Mouse (Mus musculus): ENCODE data around the gene Itpr1. TPM values are rescaled to one million over a fixed set of nuclear protein-coding genes. Genes with fewer than 3 reads are reported as not detected.
A peak's percentile ranks its signal among the peaks of the same experiment; 100 is the strongest.

Itpr1 gene
- polyA plus RNA-seq, 1 experiment from 2014 or later, result 3.3 TPM

GRCm38 (mm10) chr6:108436608-108437007, 223.7 kb downstream of the Itpr1 start:
- 54% methylated on average over 5 of the region's 5 CpGs for WGBS
- peaks cover 13% of the 10 kb centered on the region for H3K4me1 ChIP-seq
- H3K4me2 ChIP-seq, result no peak overlapping the region
- H3K27ac ChIP-seq (replicated peaks), result 0 out of 2 replicates have a peak overlapping the region, but pooled peaks have one; percentile 56
- no peak overlapping the region for H3K9ac ChIP-seq (replicated peaks)
- no peaks in the 10 kb centered on the region for H3K9me3 ChIP-seq (replicated peaks)
- H3K4me3 ChIP-seq (replicated peaks), result no peak overlapping the region
- ATAC-seq (ENCODE audit: low FRiP score), result no peak
- H3K27me3 ChIP-seq (replicated peaks), result no peaks in the 10 kb centered on the region
- H3K36me3 ChIP-seq, result no peaks in the 10 kb centered on the region

- Histone ChIP-seq H3K4me2 (no peak overlapping the region), H3K4me3 (replicated peaks) (no peak overlapping the region), H3K27ac (replicated peaks) (no peak overlapping the region), H3K36me3 (no peaks in the 10 kb centered on the region), H3K9ac (replicated peaks) (no peak overlapping the region), H3K9me3 (replicated peaks) (no peaks in the 10 kb centered on the region), H3K4me1 (peaks cover 2% of the 10 kb centered on the region), H3K27me3 (replicated peaks) (no peaks in the 10 kb centered on the region)
- WGBS, result 100% methylated on average over 2 of the region's 2 CpGs
- no peak for ATAC-seq (ENCODE audit: low FRiP score)
These were observed 228.4 kb downstream of the Itpr1 start for GRCm38 (mm10) chr6:108441290-108441689.

DNA sequence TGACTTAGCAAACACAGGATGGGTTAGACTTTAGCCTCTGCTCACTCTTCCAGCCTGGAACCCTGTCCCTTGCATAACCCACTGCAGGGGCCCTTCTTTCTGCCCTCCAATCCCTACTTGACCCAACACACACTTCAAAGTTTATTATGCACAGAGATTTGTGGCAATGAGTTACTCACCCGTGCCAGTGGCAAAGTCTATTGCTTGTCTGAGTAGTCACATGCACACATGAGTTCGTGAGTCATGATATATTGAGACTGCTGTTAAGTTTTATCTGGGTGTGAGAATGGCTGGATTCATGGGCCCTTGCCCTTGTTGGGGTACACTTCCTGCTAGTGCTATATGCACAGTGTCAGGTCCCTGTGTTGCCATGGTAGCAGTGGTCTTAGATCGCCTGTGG, 229.4 kb downstream of the Itpr1 start:
- Histone ChIP-seq H3K4me1 (no peaks in the 10 kb centered on the region; the same call in 1 of the 2 replicates), H3K36me3 (no peaks in the 10 kb centered on the region), H3K9ac (replicated peaks) (no peak overlapping the region), H3K27me3 (replicated peaks) (no peaks in the 10 kb centered on the region), H3K4me2 (no peak overlapping the region), H3K4me3 (replicated peaks) (no peak overlapping the region), H3K9me3 (replicated peaks) (no peaks in the 10 kb centered on the region), H3K27ac (replicated peaks) (no peak overlapping the region)
- no peak for ATAC-seq (ENCODE audit: low FRiP score)
- 83% methylated on average over 3 of the region's 3 CpGs for WGBS

DNA sequence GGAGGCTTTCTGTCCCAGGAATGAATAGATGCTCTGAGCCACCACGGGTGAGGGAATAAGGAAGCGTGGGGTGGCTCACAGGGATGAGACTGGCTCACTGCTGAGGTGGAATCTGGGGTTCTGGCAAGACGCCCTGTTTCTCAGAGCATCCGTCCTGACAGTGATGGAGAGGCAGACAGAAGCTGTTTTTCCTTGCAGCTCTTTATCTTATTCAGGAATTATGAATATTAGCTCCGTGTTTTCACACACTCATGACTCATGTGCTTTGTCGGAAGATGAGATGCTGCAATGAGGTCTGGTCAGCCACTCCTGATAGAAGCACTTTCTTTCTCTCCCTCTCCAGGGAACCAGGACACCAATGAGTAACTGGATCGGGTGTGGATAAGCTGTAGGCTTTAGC, 231.5 kb downstream of the Itpr1 start:
- Histone ChIP-seq H3K9ac (replicated peaks) (no peak overlapping the region), H3K4me1 (no peaks in the 10 kb centered on the region; the same call in 1 of the 2 replicates), H3K36me3 (no peaks in the 10 kb centered on the region), H3K4me3 (replicated peaks) (no peak overlapping the region), H3K27me3 (replicated peaks) (no peaks in the 10 kb centered on the region), H3K27ac (replicated peaks) (no peak overlapping the region), H3K4me2 (no peak overlapping the region), H3K9me3 (replicated peaks) (no peaks in the 10 kb centered on the region)
- ATAC-seq (ENCODE audit: low FRiP score), result no peak
- WGBS, result 74% methylated on average over 7 of the region's 7 CpGs

GRCm38 (mm10) chr6:108445006-108445405, 232.1 kb downstream of the Itpr1 start:
- Histone ChIP-seq H3K4me3 (replicated peaks) (no peak overlapping the region), H3K27ac (replicated peaks) (no peak overlapping the region), H3K9me3 (replicated peaks) (no peaks in the 10 kb centered on the region), H3K4me2 (no peak overlapping the region), H3K4me1 (no peaks in the 10 kb centered on the region; the same call in 1 of the 2 replicates), H3K36me3 (no peaks in the 10 kb centered on the region), H3K27me3 (replicated peaks) (no peaks in the 10 kb centered on the region), H3K9ac (replicated peaks) (no peak overlapping the region)
- WGBS, result 89% methylated on average over 7 of the region's 7 CpGs
- no peak for ATAC-seq (ENCODE audit: low FRiP score)

DNA sequence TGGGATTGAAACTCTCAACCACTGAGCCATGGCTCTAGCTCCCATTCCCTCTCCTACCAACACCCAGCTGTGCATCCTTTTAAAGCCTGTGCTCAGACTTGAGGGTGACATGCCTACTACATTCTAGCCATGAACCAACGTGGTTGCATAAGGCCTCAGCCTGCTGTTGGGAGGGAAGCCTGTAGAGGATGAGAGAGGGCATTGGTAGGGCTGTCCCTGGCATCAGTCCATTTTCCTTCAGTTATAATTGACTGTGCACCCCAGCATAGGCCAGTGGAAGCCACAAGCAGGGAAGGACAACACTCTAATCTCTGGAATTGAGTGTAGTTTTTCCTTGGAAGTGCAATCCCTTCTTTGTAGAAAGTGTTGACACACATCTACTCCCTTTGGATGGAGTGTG, 233.9 kb downstream of the Itpr1 start:
- Histone ChIP-seq H3K36me3 (no peaks in the 10 kb centered on the region), H3K27ac (replicated peaks) (no peak overlapping the region), H3K9me3 (replicated peaks) (no peaks in the 10 kb centered on the region), H3K4me2 (no peak overlapping the region), H3K4me1 (no peaks in the 10 kb centered on the region; the same call in 1 of the 2 replicates), H3K9ac (replicated peaks) (no peak overlapping the region), H3K27me3 (replicated peaks) (no peaks in the 10 kb centered on the region), H3K4me3 (replicated peaks) (no peak overlapping the region)
- WGBS, result 87% methylated on average over 1 of the region's 1 CpGs
- ATAC-seq (ENCODE audit: low FRiP score), result no peak

DNA sequence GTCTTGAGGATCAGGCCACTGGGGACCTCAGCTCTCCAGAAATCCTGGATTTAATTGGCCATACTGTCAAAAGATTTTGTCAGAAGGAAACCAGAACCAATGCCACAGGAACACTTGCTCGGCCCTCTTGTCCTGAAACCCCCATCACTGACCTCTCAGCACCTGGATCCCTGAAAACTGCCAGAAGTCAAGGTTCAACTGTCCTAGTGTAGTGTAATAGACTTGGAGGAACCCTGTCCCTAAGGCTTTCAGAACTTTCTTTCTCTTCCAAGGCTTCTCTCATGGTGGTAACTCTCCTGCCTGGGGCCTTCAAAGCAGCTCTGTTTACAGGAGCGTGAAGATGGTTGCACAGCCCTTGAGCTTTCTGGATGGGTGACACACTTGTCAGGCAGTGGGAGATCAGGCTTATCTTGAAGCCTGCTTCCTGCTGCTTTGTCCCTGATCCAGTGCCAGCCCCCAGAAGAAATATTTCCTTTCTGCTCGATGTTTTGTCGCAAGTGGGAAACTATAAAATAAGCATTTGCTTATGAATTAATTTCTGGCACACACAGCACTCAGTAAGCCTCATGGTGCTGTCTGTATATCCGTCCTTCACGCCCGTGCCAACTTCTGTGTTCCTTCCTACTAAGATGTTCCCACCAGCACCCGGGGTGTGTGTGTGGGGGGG, 234.4 kb downstream of the Itpr1 start:
- no peak for ATAC-seq (ENCODE audit: low FRiP score)
- 81% methylated on average over 8 of the region's 8 CpGs for WGBS
- H3K27me3 ChIP-seq (replicated peaks), result no peaks in the 10 kb centered on the region
- no peaks in the 10 kb centered on the region for H3K9me3 ChIP-seq (replicated peaks)
- no peak overlapping the region for H3K4me3 ChIP-seq (replicated peaks)
- no peak overlapping the region for H3K27ac ChIP-seq (replicated peaks)
- no peak overlapping the region for H3K9ac ChIP-seq (replicated peaks)
- no peaks in the 10 kb centered on the region; the same call in 1 of the 2 replicates for H3K4me1 ChIP-seq
- no peaks in the 10 kb centered on the region for H3K36me3 ChIP-seq
- H3K4me2 ChIP-seq, result no peak overlapping the region

DNA sequence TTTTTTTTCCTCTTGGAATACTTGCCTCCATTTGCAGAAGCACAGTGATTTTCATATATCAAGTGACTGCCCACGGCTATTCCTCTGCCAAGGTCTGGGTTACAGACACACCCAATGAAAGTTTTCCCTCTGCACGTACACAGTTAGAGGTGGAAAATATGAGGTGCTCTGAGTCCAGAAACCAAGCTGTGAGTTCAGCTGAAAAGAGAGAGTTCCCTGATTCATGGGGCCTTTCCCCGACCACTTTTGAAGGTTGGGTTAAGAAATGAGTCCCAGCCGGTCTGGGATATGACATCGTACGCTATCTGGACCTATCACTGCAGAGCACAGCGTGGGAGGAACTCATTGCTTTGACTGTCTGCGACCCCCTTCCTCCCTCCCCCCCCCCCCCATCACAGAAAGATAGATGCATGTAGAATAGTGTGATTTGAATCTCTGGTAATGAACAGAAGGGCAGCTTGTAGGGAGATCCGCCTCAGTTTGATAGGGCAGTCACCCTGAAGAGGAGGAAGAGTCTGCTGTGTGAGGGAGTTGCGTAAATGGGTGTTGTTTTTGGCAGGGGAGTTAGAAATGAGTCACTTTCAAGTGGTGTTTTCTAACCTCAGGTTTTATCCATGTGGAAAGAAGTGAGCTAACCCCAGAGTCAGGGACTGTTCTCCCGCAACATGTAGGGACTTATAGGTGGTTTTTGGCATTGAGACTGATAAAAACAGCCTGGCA, 235.3 kb downstream of the Itpr1 start:
- Histone ChIP-seq H3K27ac (replicated peaks) (no peak overlapping the region), H3K4me3 (replicated peaks) (no peak overlapping the region), H3K36me3 (no peaks in the 10 kb centered on the region), H3K9ac (replicated peaks) (no peak overlapping the region), H3K4me1 (no peaks in the 10 kb centered on the region; the same call in 1 of the 2 replicates), H3K27me3 (replicated peaks) (no peaks in the 10 kb centered on the region), H3K9me3 (replicated peaks) (no peaks in the 10 kb centered on the region), H3K4me2 (no peak overlapping the region)
- 75% methylated on average over 11 of the region's 11 CpGs for WGBS
- ATAC-seq (ENCODE audit: low FRiP score), result no peak

DNA sequence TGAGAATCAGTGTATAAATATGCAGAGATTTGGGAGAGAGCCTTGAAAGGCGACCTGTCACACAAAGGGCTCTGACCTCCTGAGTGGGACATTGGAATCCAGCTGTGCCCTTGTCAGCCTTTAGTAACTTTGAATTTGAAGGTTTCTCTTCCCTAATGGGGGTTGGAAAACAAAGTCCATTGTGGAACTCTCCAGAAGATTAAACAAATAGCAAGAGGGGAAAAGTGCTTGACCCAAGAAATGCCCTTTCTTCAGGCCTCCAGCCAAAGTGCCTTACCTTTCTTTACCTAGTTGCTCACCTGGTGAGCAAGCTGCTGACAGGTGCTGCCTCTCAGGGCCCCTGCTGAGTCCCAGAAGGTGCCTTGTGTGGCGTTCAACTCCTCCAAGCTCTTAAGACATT, 236.0 kb downstream of the Itpr1 start:
- H3K4me1 ChIP-seq, result no peaks in the 10 kb centered on the region; the same call in 1 of the 2 replicates
- H3K27ac ChIP-seq (replicated peaks), result no peak overlapping the region
- no peaks in the 10 kb centered on the region for H3K27me3 ChIP-seq (replicated peaks)
- no peak overlapping the region for H3K4me3 ChIP-seq (replicated peaks)
- no peak for ATAC-seq (ENCODE audit: low FRiP score)
- H3K4me2 ChIP-seq, result no peak overlapping the region
- H3K9me3 ChIP-seq (replicated peaks), result no peaks in the 10 kb centered on the region
- H3K36me3 ChIP-seq, result no peaks in the 10 kb centered on the region
- no peak overlapping the region for H3K9ac ChIP-seq (replicated peaks)
- WGBS, result 65% methylated on average over 2 of the region's 2 CpGs

DNA sequence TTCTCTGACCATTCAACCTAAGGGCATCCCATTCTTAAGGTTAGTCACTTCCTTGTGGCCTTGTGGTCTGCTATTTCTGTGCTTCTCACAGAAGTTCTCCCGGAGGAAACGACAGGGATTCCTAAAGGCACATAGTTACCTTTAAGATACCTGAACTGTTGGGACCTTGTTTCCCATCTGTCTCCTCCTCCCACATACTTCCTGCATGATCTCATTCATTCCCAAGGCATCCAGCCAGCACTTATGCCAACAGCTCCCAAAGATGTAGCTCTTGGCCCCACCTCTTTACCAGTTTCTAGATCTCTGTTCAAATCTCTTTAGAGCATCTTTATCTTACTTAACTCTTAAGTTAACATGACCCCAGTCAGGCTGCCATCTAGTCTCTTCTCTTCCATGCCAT, 238.6 kb downstream of the Itpr1 start:
- Histone ChIP-seq H3K4me2 (no peak overlapping the region), H3K27ac (replicated peaks) (no peak overlapping the region), H3K9ac (replicated peaks) (no peak overlapping the region), H3K36me3 (no peaks in the 10 kb centered on the region), H3K9me3 (replicated peaks) (no peaks in the 10 kb centered on the region), H3K27me3 (replicated peaks) (no peaks in the 10 kb centered on the region), H3K4me1 (peaks cover 6% of the 10 kb centered on the region), H3K4me3 (replicated peaks) (no peak overlapping the region)
- ATAC-seq (ENCODE audit: low FRiP score), result no peak
- 87% methylated on average over 2 of the region's 2 CpGs for WGBS

- H3K4me2 ChIP-seq, result no peak overlapping the region
- ATAC-seq (ENCODE audit: low FRiP score), result no peak
- no peaks in the 10 kb centered on the region for H3K27me3 ChIP-seq (replicated peaks)
- peaks cover 22% of the 10 kb centered on the region for H3K4me1 ChIP-seq
- WGBS, result 90% methylated on average over 5 of the region's 5 CpGs
- no peak overlapping the region for H3K4me3 ChIP-seq (replicated peaks)
- H3K27ac ChIP-seq (replicated peaks), result no peak overlapping the region
- H3K9me3 ChIP-seq (replicated peaks), result no peaks in the 10 kb centered on the region
- H3K9ac ChIP-seq (replicated peaks), result no peak overlapping the region
- H3K36me3 ChIP-seq, result no peaks in the 10 kb centered on the region
These were observed 240.7 kb downstream of the Itpr1 start for GRCm38 (mm10) chr6:108453618-108454017.

All from neural tube, embryonic 15.5 days (tissue).